Mouse (Mus musculus) thymus, postnatal 36 days (tissue): ENCODE data around the gene 4833439L19Rik.

Experiments
- DNase-seq, 2 experiments: peaks; one replicate each; pipeline ENCODE4 v3.0.0; 2022; ENCODE audit warnings: mixed read lengths in 2 of 2

Gene 4833439L19Rik

DNA sequence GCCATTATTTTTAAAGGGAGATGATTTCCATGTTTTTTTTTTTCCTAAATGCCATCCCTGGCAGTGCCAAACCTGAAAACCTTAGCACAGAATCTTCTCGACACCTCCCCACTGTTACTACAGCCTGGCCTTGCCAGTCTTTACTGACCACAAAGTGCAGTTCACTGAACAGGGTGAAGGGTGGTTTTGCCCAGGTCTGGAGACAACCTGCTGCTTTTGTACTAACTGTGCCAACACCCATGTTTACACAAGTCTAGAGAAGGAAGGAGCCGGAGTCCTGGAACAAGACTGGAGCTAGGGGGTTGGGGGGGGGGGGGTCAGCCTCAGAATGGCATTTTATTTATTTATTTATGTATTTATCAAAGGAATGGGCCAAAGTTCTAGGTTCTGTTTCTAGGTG is 16.1 kb upstream of the 4833439L19Rik start:
- no peak for DNase-seq

GRCm38 (mm10) chr13:54577652-54578507 is 12.6 kb upstream of the 4833439L19Rik start:
- DNase-seq: no peak

DNA sequence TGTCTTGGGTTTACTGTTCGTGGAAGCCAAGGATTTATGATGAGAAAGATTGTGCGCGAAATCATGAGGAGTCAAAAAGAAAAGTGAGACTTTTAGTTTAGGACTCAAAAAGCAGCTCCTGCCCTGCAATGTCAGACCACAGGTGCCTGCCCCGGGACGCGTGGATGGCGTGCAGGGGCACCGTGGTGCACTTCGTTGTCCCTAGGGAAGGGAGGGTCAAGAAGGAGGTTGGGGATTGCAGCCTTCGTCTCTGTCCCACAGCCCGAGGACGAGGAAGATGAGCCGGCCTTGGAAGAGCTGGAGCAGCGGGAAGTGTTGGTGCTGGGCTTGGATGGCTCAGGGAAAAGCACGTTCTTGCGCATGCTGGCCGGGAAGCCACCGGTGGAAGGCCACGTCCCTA is 10.3 kb upstream of the 4833439L19Rik start:
- DNase-seq: no peak

- peak; percentile 53 to 65 for DNase-seq
Measured at GRCm38 (mm10) chr13:54574854-54575481, 9.7 kb upstream of the 4833439L19Rik start, which contains the start of gene Arl10. Gene Arl10 (plus strand): TSS chr13:54575015.

GRCm38 (mm10) chr13:54572621-54573020 is 7.4 kb upstream of the 4833439L19Rik start:
- no peak for DNase-seq

DNA sequence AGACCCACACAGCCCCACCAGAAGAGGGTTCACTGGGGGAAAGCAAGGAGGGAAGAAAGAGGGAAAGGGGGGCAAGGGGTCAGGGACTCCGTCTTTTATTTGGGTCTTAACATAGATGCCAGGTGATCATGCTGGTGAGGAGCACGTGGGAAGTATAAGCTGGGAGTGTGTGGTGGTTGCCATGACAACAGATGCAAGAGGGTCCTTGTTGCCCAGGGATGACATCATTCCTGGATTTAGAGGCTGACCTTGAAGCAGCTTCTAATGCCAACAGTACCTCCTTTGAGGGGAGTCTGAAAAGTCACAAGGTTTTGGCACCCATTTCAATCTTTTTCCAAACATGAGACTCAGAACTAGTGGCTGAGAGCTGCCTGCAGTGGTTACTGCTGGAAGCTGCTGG is 6.4 kb upstream of the 4833439L19Rik start:
- no peak for DNase-seq

DNA sequence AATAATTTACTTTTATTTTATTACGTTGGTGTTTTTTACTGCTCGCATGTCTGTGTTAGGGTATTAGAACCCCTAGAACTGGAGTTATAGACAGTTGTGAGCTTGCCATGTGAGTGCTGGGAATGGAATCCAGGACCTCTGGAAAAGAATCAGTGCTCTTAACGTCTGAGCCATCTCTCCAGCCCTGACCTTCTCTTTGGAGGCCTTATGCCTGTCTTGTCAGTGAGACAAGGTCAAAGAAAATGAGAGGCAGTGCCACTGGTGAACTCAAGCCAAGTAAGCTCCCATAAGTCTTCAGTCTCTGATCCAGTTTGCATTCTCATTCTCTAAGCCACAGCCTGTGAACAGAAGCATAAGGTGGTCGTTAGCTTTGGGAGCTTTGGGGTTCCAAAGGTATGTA is 5.5 kb upstream of the 4833439L19Rik start:
- no peak for DNase-seq

GRCm38 (mm10) chr13:54569282-54569681 is 4.0 kb upstream of the 4833439L19Rik start:
- DNase-seq: no peak

GRCm38 (mm10) chr13:54568380-54568779 is 3.1 kb upstream of the 4833439L19Rik start:
- no peak for DNase-seq

DNA sequence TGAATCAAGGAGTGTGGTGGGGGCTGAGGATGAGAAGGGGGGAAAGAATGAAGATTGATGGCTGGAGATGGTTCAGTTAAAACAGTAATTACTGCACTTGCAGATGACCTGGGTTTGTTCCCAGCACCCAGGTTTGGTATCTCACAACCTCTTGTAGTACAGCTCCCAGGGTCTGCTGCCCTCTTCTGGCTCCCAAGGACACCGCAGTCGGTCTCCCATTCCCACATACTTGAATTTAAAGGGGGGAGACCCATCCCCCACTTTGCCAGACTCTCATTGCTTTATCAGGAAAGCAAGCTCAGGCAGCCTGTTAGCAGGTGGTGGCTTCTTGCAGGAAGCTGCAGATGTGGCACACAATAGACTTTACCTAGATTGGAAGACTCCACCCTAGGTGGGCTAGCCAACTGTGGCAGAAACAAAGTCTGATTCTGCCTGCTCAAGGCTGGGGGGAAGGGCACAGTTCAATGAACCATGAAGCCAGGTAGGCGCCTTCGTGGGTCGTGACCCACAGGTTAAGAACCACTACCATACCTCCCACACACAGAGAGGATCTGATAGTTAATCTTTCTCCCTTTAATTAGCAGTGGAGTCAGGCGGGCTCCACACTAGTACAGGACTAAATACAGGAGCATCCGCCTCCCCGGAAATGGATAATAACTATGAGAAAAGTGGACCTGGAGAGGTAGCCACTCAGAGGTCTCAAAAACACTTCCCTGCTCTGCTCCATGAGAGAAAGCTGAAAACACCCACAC is 535 bp upstream of the 4833439L19Rik start:
- peak; percentile 53 to 62 for DNase-seq

GRCm38 (mm10) chr13:54564232-54565200 is 719 bp downstream of the 4833439L19Rik start:
- no peak for DNase-seq

DNA sequence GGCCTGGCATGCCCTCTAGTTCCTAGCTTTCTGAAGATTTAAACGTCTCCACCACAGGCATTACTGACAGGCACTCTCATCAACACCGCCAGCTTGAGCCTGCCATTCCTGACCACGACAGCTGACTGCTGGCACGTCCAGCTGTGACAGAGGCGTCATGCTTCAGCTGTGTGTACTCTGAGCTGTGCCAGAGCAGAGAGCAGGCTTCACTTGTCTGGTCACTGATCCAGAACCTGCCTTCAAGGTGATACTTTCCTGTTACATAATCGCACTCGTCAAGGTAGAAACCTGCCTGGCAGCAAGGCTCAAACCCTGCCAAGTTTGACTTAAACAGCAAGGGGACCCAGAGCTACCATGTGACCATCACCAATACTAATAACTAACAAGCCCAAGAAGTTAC is 2.7 kb downstream of the 4833439L19Rik start:
- DNase-seq: no peak

- DNase-seq: no peak
Measured at GRCm38 (mm10) chr13:54560608-54561007, 4.6 kb downstream of the 4833439L19Rik start.

DNA sequence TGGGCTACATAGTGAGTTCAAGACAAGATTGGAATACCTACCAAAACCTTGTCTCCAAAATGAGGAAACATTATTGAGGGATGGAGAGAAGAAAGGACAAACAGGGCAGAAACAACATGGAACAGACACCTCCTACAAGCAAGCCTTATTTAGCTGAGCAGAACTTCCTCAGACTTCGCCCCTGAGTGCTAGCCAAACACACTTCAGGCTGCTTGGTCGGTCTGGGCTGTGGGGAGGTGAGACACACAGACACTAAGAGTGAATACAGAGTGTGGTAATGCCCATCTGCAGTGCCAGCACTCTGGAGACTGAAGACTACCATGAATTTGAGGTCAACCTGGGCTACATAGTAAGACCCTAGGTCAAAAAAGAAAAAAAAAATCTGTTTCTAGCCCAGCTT is 5.6 kb downstream of the 4833439L19Rik start:
- DNase-seq: no peak

DNA sequence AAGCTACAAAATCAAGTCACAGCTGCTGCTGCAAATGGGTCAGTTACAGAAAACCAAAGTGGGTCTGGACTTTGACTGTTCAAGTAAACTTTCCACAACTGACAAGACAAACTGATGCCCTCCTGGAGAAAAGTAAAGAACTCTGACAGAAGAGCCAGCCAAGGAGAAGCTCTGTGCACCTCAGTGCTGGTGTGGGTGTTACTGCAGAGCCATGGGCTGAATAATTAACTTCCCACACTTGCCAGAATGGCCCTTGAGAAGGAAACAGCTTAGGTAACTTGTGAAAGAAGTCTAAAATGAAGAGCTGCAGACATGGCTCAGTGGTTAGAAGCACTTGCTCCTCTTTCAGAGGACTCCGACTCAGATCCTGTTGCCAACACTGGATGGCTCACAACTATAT is 7.6 kb downstream of the 4833439L19Rik start:
- no peak for DNase-seq

DNA sequence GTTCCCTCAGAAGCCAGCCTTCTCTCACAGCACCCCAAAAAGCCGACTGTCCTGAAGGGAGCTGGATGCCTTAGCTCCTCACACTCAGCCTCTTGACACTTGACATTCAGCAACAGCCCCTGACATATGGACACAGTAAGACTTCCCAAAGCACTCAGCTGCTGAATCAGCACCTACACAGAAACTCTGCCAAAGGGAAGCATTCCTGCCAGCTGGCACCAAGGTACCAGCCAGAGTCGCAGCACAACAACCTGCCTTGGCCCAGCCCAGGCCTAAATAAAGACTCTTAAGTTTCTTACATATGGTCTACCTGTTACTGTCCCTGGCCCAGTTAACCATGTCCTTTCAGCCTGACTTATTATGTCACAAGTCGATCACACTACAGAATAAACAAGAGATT is 8.4 kb downstream of the 4833439L19Rik start:
- no peak for DNase-seq

DNA sequence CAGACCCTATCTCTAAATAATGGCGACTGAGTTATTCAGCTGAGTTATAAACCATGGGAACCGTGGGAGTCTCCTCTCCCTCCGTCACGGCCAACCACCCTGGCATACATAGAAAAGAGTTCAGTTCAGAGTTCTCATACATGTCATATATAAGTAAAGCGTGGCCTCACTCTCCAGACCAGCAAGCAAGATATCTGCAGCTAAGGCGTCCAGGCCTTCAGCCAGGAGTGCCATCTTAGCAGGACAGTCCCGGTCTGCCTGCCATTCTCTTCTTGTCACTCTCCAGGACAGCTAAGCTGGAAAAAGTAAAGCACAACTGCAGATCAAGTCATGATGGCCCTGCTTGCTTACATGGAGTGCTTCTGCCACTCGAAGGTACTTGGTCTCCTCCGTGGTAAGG is 9.1 kb downstream of the 4833439L19Rik start:
- no peak for DNase-seq

DNA sequence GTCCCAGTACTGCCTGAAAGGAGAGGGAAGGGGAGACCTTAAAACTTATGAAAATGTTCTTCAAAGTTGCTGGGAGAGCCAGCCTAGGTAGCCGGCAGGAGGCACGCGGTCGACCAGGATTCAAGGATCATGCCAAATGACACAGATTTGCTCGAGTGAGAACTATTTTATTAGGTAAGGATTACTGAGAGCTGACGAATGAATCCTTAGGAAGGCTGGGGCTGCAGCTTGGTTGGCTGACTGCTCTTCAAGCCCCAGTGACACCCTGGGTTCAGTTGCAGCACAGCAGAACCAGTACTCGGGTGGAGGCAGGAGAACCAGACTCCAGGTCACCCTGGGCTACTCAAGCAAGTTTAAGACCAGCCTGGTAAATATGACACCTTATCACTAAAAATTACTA is 17.2 kb downstream of the 4833439L19Rik start:
- no peak for DNase-seq

GRCm38 (mm10) chr13:54532134-54532533 is 33.1 kb downstream of the 4833439L19Rik start:
- DNase-seq: no peak

- no peak for DNase-seq
Measured at GRCm38 (mm10) chr13:54527140-54527539, 38.1 kb downstream of the 4833439L19Rik start.

GRCm38 (mm10) chr13:54521181-54521580 is 44.1 kb downstream of the 4833439L19Rik start:
- no peak for DNase-seq

DNA sequence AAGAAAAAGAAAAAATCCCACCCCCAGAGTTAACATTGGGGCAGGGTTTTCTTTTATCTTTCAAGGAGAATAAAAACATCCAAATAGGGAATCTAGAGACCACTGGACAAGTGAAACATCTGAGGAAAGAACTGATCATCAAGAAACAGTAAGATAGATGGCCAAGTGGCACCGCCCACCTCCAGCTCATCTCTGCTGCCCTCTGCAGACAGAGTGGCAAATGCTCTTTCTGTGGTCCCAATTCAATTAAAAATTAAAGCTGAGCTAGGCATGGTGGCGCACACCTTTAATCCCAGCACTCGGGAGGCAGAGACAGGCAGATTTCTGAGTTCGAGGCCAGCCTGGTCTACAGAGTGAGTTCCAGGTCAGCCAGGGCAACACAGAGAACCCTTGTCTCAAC is 45.0 kb downstream of the 4833439L19Rik start:
- DNase-seq: peak; percentile 28 to 45
